Mouse (Mus musculus): ENCODE results near the gene Uggt2.

Uggt2 gene

DNA sequence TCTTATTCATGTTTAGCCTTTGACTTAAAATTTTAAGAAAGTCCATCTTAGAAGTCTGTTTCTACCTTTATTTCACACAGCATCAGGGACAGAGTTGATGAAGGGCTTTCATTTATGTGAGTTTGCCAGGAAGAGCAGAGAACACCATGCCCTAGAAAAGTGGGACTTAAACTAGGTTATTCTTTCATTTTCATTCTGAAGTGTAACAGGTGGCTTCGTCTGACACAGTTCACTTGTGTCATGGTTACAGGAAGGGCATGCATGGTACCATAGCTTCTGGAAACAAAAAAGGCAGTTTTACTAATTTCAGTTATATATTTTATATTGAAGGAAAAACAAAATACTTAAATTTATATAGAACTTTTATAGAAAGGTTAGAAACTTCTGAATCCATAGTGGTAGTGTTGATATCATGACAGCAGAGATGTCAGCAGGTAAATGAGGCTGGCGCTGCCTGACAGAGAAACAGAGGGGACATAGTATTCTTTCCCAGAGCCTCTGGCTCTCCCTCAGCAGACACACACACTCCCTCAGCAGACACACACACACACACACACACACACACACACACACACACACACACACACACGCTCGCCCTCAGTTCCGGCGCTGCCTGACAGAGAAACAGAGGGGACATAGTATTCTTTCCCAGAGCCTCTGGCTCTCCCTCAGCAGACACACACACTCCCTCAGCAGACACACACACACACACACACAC is 117.4 kb downstream of the Uggt2 start:
- peak in 1 of 2 experiments; percentile 34 for DNase-seq (ENCODE audit: low spot score in 2 of 2)

DNA sequence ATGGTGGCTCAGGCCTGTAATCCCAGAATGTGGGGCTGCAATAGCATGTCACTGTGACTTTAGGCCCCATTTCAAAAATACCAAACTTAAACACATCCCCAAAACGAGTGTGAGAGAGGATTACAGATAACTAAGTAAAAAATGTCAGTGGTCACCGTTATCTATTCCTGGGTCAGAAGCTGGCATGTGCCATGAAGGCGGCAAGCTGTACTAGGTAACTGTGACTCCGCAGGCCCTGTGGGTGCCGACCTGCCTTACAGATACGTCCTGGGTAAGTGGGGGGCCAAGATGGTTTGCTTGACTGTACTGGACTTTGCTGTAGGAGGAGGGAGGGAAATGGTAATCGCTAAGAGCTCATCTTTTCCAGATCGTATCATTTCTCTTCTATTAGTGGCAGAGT is 118.3 kb downstream of the Uggt2 start:
- DNase-seq (ENCODE audit: low spot score in 2 of 2) = peak in 1 of 2 experiments; percentile 22

DNA sequence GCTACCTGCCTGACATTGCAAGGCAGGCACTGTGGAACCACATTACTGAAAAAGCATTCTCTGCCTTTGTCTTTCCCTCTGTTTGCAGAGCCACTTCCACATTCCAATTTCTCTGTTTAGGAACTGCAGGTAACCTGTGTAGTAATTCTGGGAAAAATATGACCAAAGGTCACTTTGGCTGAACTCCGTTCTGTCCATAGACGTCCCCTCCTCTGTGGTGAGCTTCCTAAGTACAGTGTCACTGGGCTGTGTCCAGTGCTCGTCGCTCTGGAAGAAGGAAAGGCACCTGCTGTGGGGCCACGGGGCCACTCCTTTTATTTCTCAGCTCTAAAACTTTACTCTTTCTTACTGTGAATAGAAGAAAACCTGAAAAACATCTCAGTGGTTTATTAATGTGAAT is 118.9 kb downstream of the Uggt2 start:
- no peak for DNase-seq (ENCODE audit: low spot score in 2 of 2)

DNA sequence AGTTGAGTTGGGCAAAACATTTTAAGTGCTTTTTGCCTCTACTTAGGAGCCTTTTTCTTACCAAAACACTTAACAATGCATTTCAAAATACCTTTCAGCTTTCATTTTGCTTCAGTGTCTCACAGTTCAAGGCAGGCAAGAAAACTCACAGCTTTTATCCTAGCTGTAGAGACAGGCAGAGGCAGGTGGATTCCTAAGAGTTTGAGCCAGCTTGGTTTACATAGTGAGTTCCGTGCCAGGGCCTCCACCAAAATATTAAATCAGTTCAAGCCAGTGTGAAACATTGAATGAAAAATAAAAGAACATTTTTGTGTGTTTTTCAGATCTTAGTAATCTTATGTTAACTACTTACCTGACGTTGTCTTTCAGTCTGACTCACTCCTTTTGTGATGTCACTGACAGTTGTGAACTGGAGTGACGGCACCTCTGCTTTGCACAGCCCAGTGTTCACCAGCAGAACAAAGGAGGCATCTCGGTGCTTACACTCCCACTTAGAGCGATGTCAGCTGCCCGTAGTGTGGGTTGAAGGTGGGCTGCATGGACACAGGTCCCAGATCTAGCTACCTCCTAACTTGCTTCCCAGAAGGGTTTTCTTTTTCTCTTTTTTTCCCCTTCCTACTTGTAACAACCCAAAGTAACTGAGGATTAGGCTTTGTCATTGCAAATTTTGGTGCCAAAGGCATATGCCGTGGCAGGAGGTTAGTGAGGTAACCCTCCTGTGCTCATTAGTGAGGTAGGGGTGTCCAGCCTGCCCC is 119.5 kb downstream of the Uggt2 start:
- no peak for DNase-seq (ENCODE audit: low spot score in 2 of 2)

DNA sequence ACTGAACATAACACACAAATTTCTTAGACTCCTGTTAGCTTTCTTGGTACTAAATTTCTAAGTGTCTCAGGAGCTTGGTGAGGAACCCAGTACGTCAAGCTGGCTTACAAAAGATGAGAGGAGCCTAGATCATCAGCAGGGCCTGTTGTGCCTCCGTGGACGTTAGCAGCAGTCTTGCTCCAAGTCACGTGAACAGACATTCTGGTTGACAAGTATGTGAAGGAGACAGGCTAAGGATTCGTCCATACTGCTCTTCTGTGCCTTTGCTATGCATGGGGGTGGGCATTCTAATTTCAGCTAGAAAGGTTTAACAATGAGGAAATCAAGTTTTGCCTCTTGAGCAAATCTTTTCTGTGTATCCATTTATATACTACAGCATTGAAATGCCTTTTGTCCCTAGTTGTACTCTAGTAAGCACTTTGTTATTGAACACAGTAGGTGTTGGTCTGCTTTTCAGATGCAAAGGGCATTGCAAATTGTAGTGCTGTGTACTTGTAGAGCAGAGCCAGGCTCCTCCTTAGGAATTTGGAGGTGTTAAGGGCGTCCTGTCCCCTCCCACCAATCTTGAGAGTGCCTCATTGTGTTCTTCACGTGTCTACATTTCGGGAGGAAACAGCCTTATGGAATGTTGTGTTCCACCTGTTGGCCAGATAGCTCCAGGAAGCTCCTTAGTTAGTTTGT is 122.0 kb downstream of the Uggt2 start:
- no peak for DNase-seq (ENCODE audit: low spot score in 2 of 2)

DNA sequence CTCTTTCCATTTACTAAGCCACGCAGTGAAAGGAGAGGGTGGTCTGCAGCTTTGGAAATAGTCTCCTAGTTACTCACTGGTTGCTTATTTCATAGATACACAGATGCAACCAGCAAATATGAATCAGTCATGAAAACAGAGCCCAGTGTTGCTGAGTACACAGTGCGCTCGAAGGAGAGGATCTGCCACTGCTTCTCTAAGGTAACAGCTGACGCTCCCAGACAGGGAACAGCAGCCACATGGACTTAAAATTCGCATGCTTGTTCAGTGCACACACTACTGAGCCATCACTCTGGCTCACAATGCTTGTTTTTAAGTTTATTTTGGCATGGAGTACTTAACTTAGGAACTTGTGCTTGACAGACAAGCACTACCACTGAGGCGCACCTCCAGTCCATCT is 127.0 kb downstream of the Uggt2 start:
- DNase-seq (ENCODE audit: low spot score in 2 of 2) = no peak

DNA sequence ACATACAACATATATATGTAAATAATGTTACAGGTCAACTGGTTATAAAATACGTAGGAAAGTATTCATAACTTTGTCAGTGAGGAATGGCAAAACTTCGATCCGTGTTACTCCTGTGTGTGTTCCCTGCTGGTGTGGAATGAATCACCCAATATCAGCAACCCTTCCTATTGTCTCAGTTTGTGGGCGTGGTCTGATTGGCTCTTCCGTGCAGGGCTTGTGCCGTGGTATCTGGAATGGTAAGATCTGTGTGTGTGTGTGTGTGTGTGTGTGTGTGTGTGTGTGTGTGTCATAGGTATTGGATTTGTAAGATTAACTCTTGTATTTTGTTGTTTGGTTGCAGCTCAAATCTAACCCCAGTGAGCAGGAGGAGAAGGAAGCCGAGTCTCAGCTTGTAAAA is 131.6 kb downstream of the Uggt2 start:
- no peak for DNase-seq (ENCODE audit: low spot score in 2 of 2)

DNA sequence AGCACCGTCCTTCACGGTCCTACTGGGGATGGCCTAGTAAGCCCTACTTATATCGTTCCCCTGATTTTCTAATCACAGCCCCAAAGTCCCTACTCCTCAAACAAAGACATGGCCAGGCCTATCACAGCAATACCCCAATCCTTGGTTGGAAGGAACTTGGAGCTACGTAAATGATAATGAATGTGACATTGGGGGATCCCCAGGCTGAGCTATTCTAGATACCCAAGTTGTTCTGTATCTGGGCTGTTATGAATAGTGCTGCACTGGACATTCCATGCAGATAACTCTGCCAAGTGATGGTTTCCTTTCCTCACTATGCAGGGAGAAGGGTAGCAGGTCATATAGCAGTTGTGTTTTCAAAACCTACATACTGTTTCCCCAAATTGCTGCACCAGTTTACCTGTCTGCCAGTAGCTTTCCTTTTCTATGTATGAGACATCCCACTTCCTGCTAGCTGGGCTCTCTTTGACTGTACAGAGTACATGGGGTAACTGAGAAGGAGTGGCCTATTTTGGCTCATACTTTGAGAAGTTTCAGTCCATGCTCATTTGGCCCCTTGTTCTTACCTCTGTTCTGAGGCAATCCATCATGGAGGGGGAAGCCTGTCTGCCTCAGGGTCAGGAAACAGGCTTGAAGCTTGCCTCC is 133.8 kb downstream of the Uggt2 start:
- no peak for DNase-seq (ENCODE audit: low spot score in 2 of 2)

DNA sequence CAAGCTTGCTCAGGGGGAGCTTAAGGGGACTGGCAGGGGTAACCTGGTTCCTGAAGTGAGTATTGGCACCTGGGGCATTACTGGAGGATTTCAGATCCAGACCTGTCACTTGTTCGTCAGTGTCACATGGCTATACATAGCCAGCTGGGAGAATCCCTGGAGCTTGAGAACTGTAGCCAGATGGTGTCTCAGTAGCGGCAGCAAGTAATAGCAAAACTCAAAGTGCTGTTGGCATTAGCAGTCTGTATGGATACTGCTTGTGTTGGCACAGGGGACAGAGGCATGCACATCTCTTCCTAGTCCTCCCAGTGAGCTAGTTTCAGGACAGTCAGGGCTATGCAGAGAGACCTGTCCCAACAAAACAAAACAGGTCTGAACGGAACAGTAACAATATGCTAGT is 141.2 kb downstream of the Uggt2 start:
- DNase-seq (ENCODE audit: low spot score in 2 of 2) = no peak

DNA sequence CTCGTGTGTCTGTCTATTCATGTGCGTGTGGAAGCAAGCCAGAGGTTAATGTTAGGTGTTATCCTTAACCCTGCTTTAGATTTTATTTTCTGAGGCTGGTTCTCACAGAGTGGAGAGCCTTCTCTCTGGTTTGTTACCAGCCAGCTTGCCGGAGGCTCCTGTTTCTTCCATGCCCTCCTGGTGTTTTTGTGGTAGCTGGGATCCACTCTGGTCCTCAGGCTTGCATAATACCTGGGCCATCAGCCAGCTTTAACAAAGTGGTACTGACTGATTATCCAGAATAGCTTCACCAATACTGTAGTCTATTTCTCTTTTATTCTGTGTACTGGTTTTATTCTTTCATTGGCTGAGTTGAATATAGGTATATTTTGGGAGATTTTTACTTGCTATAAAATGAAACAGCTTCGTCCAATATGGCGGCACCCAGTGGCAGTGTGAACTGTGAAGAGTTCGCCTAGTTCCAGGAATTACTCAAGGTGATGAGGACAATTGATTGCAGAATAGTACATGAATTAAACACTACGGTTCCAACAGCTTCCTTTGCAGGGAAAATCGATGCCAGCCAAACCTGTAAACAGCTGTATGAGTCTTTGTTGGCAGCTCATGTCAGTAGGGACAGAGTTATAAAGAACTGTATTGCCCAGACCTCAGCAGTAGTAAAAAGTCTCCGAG is 147.2 kb downstream of the Uggt2 start:
- no peak for DNase-seq (ENCODE audit: low spot score in 2 of 2)

DNA sequence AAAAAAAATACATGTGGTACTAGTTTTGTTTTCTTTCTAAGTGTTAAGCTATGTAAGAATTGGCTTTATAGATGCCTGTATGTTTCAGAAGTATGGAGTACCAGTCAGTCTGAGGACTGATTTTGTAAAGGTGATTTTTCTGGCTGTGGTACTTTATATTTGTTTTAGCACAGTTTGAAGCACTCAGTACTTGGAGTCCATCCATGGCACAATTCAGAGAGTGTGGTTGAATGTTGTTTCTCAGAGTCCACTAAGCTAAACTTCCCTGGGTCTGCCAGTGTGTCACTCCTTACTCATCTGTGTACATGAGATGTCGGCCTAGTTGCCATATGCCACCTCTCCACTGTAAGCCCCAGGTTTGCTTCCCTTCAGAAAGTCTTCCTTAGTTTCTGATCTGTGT is 150.4 kb downstream of the Uggt2 start:
- no peak for DNase-seq (ENCODE audit: low spot score in 2 of 2)

DNA sequence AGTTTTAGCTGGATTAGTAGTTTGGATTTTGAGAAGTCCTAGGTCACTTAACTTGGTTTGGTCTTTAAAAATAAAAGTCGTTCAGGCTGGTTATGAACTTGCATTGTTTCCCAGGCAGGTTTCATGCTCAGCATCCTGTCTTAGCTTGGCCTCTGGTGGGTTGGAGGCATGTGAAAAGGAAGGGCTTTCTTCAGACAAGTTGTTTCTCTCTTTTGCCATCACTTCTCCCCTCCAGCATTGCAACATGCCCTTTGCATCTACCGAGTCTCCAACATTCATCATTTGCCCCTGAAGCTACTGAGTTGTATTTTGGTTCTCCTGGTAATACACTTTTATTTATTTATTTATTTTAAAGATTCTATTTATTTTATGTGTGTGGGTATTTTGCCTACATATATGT is 154.5 kb downstream of the Uggt2 start:
- no peak for DNase-seq (ENCODE audit: low spot score in 2 of 2)

DNA sequence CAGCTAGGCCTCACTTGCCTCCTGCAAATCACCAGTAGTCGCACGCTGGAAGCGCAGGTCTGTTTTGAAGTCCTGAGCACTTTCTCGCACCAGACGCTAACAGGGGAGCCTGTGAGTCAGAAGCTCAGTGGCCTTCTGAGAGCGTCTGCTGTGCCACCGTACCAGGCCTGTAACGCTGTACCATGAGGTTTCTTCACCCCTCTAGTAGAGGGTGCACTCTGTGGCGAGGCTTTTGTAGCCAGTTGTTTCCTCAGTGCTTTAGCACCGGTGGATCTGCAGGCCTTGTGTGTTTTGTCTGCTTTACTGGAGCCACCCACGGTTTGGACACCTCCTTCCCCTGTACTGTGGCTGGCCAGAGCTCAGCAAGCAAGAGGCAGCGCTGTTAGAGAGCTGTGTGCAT is 157.2 kb downstream of the Uggt2 start:
- DNase-seq (ENCODE audit: low spot score in 2 of 2) = no peak

DNA sequence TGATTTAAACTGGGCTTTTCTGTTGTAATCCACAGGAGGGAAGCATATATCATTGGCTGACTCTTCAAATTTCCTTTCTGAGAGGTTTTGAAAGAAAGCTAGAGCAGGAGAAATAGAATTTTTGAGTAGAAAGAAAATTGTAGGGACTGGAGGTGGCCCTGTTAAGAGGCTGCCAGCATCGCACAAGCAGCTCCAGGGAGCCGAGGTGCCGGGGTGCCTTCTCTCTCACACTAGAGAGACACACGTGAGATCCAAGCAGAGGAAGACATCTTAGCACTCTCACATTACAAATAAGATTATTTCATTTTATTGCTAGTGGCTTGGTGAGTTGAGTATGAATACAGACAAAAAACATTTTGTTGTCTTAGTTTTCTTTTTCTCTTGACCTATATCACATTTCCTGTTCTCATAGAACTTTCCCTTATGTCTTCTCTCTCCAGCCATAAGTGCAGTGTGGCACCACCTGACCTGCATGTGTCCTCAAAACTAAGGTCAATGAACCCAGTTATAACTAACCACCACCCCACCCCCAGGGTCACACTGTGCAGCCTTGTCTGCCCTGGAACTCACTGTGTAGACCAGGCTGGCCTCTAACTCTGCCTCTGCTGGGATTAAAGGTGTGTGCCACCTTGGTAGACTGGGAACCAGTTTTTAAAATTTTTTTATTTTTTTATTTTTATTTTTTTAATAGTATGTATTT is 158.3 kb downstream of the Uggt2 start:
- DNase-seq (ENCODE audit: low spot score in 2 of 2) = peak in 1 of 2 experiments; percentile 42

DNA sequence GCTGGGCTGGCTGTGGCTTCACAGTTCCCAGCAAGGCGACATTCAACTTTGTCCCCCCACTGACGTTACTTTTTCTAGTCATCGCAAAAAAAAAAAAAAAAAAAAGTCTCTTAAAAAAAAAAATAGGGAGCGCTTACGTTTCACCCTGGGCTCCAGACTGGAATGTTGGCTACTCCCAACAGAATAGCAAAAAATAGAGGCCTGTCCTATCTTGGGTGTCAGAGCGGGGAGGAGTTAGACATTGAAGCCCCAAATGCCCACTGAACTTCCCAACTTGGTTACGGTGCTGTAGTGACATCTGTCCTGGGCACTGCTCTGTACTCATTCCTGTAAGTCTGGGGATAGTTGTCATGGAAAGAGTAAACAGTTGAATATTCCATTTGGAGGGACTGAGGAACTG is 160.7 kb downstream of the Uggt2 start:
- DNase-seq (ENCODE audit: low spot score in 2 of 2) = no peak

DNA sequence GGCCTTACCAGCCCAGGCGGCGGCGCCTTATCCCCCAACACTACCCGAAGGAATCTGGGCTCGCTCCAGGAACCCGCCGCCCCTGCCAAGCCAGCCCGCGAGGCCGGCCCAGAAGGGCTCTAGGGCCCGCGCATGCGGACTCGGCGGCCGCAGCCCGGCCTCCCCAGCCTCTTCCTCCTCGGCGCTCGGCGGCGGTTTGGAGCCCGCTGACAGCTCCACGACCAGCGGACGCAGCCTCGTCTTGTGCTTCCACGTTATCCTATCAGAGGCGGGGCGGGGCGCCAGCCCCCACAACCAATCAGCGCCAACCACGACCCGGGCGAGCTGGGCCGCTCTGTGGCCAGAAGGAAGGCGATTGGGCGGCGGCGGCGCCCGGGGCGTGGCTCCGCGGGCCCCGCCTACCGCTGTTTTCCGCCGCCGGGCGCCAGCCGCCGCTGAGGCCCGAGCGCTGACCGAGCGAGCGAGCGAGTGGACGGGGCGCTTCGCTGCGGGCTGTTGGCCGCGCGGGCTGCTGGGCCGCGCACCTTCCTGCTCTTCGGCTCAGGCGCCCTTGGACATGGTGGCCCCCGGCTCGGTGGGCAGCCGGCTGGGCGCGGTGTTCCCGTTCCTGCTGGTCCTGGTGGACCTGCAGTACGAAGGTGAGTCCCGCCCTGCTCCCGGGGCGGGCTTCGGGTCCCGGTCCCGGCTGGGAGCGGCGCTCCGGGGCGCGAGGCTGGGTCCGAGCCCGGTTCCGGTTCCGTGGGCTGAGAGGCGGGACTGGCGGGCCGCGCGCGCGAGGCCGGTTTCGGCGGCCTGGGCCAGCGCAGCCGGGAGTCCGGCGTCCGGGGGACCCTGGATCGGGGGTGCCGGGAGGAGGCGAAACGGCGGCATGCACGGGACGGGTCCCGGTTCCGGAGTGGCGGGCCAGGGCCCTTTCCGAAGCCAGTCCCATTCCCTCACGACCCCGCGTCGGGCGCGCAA is 161.4 kb downstream of the Uggt2 start, which contains the start of gene Dnajc3:
Gene Dnajc3, plus strand, starts transcription at position 444 of the 960 bp plus-strand sequence.
- peak; percentile 99 for DNase-seq (ENCODE audit: low spot score in 2 of 2)

DNA sequence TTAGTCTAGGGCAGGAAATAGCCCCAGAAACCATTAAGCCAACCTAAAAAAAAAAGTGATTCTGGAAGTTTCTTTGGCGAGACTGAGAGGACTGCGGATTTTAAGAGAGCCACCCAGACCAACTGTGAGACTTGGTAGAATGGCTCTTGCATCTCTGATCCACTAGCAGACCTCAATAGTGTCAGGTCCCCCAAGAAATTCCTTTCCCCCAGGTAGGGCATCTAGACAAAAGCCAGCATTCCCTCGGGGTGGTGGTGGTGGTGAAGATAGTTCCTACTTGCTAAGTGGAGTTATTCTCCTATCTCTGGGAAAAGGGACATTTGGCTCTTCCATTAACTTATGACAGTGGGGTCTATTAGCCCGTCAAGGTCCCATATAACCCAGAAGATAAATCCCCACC is 162.3 kb downstream of the Uggt2 start:
- DNase-seq (ENCODE audit: low spot score in 2 of 2) = no peak

DNA sequence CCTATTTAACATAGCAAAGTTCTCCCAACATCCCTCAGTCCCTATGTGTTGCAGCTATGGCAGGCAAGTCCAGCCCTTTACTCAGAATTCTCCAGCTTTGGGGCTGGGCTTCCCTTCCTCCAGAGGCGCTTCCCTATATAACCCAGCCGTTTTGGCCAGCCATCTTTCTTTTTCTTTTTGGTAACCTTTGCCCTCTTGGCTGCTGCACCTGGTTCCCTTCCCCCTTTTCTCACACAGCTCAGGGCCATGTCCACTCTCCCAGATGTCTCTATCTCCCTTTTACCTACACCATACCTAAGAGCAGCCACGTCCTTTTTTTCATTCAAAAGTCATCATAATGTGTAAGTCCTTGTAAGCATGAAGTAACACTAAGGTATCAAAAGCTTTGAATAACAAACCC is 163.0 kb downstream of the Uggt2 start:
- DNase-seq (ENCODE audit: low spot score in 2 of 2) = no peak

Data from thymus, postnatal 10 days (tissue).